Mouse (Mus musculus) kidney, adult 10 weeks (tissue): Measurements from ENCODE around the gene Gm438. TPM values are rescaled to one million over a fixed set of nuclear protein-coding genes. Genes with fewer than 3 reads are reported as not detected.

ENCODE experiments used
- polyA plus RNA-seq: library from polyadenylated mRNA; stranded (reverse); fragments of 350-450 nt; fragmentation: Illumina TruSeq; extraction: RNeasy Lipid Tissue Mini Kit (QIAGEN cat#74804); gene quantifications from one replicate; pipeline ENCODE4 v1.2.3, GENCODE M21; 2014; ENCODE audit warnings: low read depth, low replicate concordance

Gm438 gene
- not detected for polyA plus RNA-seq

GRCm38 (mm10) chr4:144786483-144786882 is at the start of gene Gm438:
Gm438 (minus strand) TSS chr4:144786583.

Other genes with a start within 250 kb of the Gm438 start
- gene Gm13124, start 221.4 kb downstream of the Gm438 start, polyA plus RNA-seq: not detected
- gene Aadacl4, start 172.9 kb downstream of the Gm438 start, polyA plus RNA-seq: not detected
- gene Gm436, start 100.2 kb downstream of the Gm438 start, polyA plus RNA-seq: not detected
- gene Gm13178, start 65.2 kb downstream of the Gm438 start, polyA plus RNA-seq: not detected
- 69.8 TPM for gene Dhrs3, start 106.2 kb upstream of the Gm438 start, polyA plus RNA-seq